Mouse (Mus musculus) right cerebral cortex, adult 2 months (tissue): ENCODE measurements around the gene Rtn4rl1.
A peak's percentile ranks its signal among the peaks of the same experiment; 100 is the strongest.

ENCODE experiments used
- DNase-seq, 2 experiments: peaks; one replicate each; pipeline ENCODE4 v3.0.0; 2021 to 2022; ENCODE audit warnings: low spot score in 2 of 2

Gene Rtn4rl1

GRCm38 (mm10) chr11:75212876-75213275 lies 19.3 kb downstream of the Rtn4rl1 start:
- no peak for DNase-seq

GRCm38 (mm10) chr11:75213372-75214080 lies 19.9 kb downstream of the Rtn4rl1 start:
- DNase-seq: no peak

- no peak for DNase-seq
These were observed 20.7 kb downstream of the Rtn4rl1 start for GRCm38 (mm10) chr11:75214081-75214950.

GRCm38 (mm10) chr11:75220115-75220514 lies 26.5 kb downstream of the Rtn4rl1 start:
- peak; percentile 67 for DNase-seq

GRCm38 (mm10) chr11:75220517-75221145 lies 27.0 kb downstream of the Rtn4rl1 start:
- DNase-seq: no peak

- no peak for DNase-seq
These were observed 30.5 kb downstream of the Rtn4rl1 start for GRCm38 (mm10) chr11:75224062-75224461.

- DNase-seq: no peak
These were observed 31.3 kb downstream of the Rtn4rl1 start for GRCm38 (mm10) chr11:75224835-75225234.

GRCm38 (mm10) chr11:75227632-75228031 lies 34.0 kb downstream of the Rtn4rl1 start:
- no peak for DNase-seq

GRCm38 (mm10) chr11:75229289-75229688 lies 35.7 kb downstream of the Rtn4rl1 start:
- no peak for DNase-seq

GRCm38 (mm10) chr11:75230272-75230760 lies 36.7 kb downstream of the Rtn4rl1 start:
- no peak for DNase-seq

GRCm38 (mm10) chr11:75231756-75232155 lies 38.2 kb downstream of the Rtn4rl1 start:
- DNase-seq: peak in 1 of 2 experiments; percentile 53

GRCm38 (mm10) chr11:75232434-75232833 lies 38.9 kb downstream of the Rtn4rl1 start:
- no peak for DNase-seq

- DNase-seq: peak; percentile 47 to 48
These were observed 41.2 kb downstream of the Rtn4rl1 start for GRCm38 (mm10) chr11:75234745-75235144.

GRCm38 (mm10) chr11:75240158-75240934 lies 46.8 kb downstream of the Rtn4rl1 start:
- no peak for DNase-seq

- no peak for DNase-seq
These were observed 49.2 kb downstream of the Rtn4rl1 start for GRCm38 (mm10) chr11:75242710-75243255.

- DNase-seq: no peak
These were observed 51.0 kb downstream of the Rtn4rl1 start for GRCm38 (mm10) chr11:75244368-75245275.

GRCm38 (mm10) chr11:75245372-75246330 lies 52.1 kb downstream of the Rtn4rl1 start:
- no peak for DNase-seq

- DNase-seq: no peak
These were observed 53.0 kb downstream of the Rtn4rl1 start for GRCm38 (mm10) chr11:75246589-75246988.
